ENCODE assay signal across 22 mouse cellular contexts in the genomic region with DNA sequence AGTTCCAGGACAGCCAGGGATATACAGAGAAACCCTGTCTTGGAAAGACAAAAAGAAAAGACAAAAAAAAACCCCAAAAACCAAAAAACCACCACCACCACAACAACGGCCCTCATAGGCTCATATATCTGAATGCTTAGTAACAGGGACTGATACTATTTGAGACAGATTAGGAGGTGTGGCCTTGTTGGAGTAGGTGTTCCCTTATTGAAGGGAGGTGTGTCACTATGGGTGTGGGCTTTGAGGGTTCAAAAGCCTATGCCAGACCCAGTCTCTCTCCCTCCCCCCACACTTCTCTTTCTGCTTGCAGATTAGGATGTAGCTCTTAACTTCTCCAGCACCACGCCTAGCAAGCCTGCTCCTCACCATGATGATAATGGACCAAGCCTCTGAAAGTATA.
DNase-seq lines count a peak whose midpoint lies in the region; ATAC-seq lines count a peak whose summit lies in the region.
"Had no signal": no experiment of that assay in that cellular context is flagged by ENCODE, and none has a peak within 500 bp of the region (broad histone marks: within the 10 kb centered on the region; RNA-seq: fewer than 3 reads in every experiment).

No protein-coding gene starts in this region.

- H3K9ac ChIP-seq in hindbrain, embryonic 13.5 days = no peak overlapping the region
- H3K9ac ChIP-seq: forebrain, embryonic 12.5 days; heart, embryonic 13.5 days; hindbrain, embryonic 14.5 days; midbrain, embryonic 12.5 days had no signal

- no peaks in the 10 kb centered on the region for H3K9me3 ChIP-seq in heart, embryonic 10.5 days
- H3K9me3 ChIP-seq in hindbrain, embryonic 13.5 days = no peaks in the 10 kb centered on the region
- H3K9me3 ChIP-seq: forebrain, embryonic 12.5 days; heart, embryonic 13.5 days; midbrain, embryonic 12.5 days had no signal

- DNase-seq in heart, embryonic 10.5 days (ENCODE audit: low spot score) = peak; percentile 70
- DNase-seq in heart, postnatal 25 days (ENCODE audit: low spot score) = no peak
- DNase-seq in R1 (ENCODE audit: low read depth, low spot score) = peak; percentile 55
- no peak for DNase-seq in gastrocnemius, postnatal 4 days (ENCODE audit: low spot score in 2 of 2)
- DNase-seq: adrenal gland, postnatal 14 days; cerebellum, adult 9-10 months; gastrocnemius, adult 2 months; heart, postnatal 36 days; kidney, adult 8-10 months; kidney, postnatal 10 days; left cerebral cortex, postnatal 4 days; lung, postnatal 10 days; thymus, adult 18-20 months; thymus, postnatal 36 days had no signal

- H3K27ac ChIP-seq in heart, embryonic 10.5 days = no peak overlapping the region
- no peak overlapping the region for H3K27ac ChIP-seq in hindbrain, embryonic 13.5 days
- H3K27ac ChIP-seq: forebrain, embryonic 12.5 days; gastrocnemius, adult 2 months; heart, embryonic 13.5 days; left cerebral cortex, adult 2 months; midbrain, embryonic 12.5 days had no signal

- H3K36me3 ChIP-seq in heart, embryonic 10.5 days = peaks cover 20% of the 10 kb centered on the region
- peaks cover 15% of the 10 kb centered on the region for H3K36me3 ChIP-seq in hindbrain, embryonic 13.5 days

- no peaks in the 10 kb centered on the region for H3K27me3 ChIP-seq in heart, embryonic 10.5 days (ENCODE audit: insufficient read depth, poor library complexity, severe bottlenecking)
- H3K27me3 ChIP-seq in hindbrain, embryonic 13.5 days = no peaks in the 10 kb centered on the region
- H3K27me3 ChIP-seq: forebrain, embryonic 12.5 days; heart, embryonic 13.5 days; midbrain, embryonic 12.5 days had no signal

- peak; percentile 54 for ATAC-seq in erythroid progenitor cell, adult 5-6 weeks (replicated peaks; ENCODE audit: low FRiP score, poor library complexity, severe bottlenecking)
- ATAC-seq in megakaryocyte-erythroid progenitor cell, adult 5-6 weeks (replicated peaks; ENCODE audit: low FRiP score, low TSS enrichment, poor library complexity, severe bottlenecking) = peak; percentile 97
- no peak for ATAC-seq in hindbrain, embryonic 13.5 days (ENCODE audit: low FRiP score)

- intact Hi-C loops in heart, postnatal 25 days (cut with DNase I) = no loop called here

- H3K4me1 ChIP-seq in heart, embryonic 10.5 days = peaks cover 6% of the 10 kb centered on the region; the same call in 1 of the 2 replicates
- peaks cover 4% of the 10 kb centered on the region; the same call in 1 of the 2 replicates for H3K4me1 ChIP-seq in hindbrain, embryonic 13.5 days (replicated peaks)
- H3K4me1 ChIP-seq: forebrain, embryonic 12.5 days; heart, embryonic 13.5 days had no signal

- no peak overlapping the region for H3K4me3 ChIP-seq in heart, embryonic 10.5 days
- no peak overlapping the region for H3K4me3 ChIP-seq in hindbrain, embryonic 13.5 days
- H3K4me3 ChIP-seq: forebrain, embryonic 12.5 days; gastrocnemius, adult 2 months; heart, embryonic 13.5 days; left cerebral cortex, adult 2 months; midbrain, embryonic 12.5 days had no signal

- H3K4me2 ChIP-seq in hindbrain, embryonic 13.5 days = no peak overlapping the region
- H3K4me2 ChIP-seq: forebrain, embryonic 12.5 days; heart, embryonic 13.5 days; hindbrain, embryonic 14.5 days; midbrain, embryonic 12.5 days had no signal

- WGBS in heart, embryonic 10.5 days = 77% methylated on average over 2 of the region's 2 CpGs
- WGBS in hindbrain, embryonic 13.5 days = 97% methylated on average over 2 of the region's 2 CpGs

Comparison
In these comparisons a context has a peak if more than half of its experiments do, and no peak if none do; other contexts are left out.
1. DNase-seq: peak in heart, embryonic 10.5 days (single experiment) and R1 (single experiment); none in heart, postnatal 25 days (single experiment) and gastrocnemius, postnatal 4 days (0 of 2).